Mouse (Mus musculus) forebrain, embryonic 13.5 days (tissue): ENCODE measurements around the gene Zfp58. TPM values are rescaled to one million over a fixed set of nuclear protein-coding genes. Genes with fewer than 3 reads are reported as not detected.
A peak's percentile ranks its signal among the peaks of the same experiment; 100 is the strongest.

Experiments
- ATAC-seq: fragments of 200-750 bp; cut with Nextera tagmentation; 2 replicates; pipeline ENCODE4 v1.8.0; 2017
- H3K27ac ChIP-seq: fragments of 300-500 bp; sonication (generic); 2 replicates; pipeline ENCODE4 v1.5.1; 2015; ENCODE audit warnings: inconsistent platforms, mild to moderate bottlenecking, moderate library complexity
- H3K27me3 ChIP-seq: fragments of 300-500 bp; sonication (generic); 2 replicates; pipeline ENCODE4 v1.6.1; 2015; ENCODE audit warnings: mild to moderate bottlenecking, inconsistent platforms
- H3K36me3 ChIP-seq: fragments of 300-500 bp; sonication (generic); 2 replicates; pipeline ENCODE4 v1.6.1; 2015; ENCODE audit warnings: mild to moderate bottlenecking, inconsistent platforms; ENCODE audit not compliant: poor library complexity, severe bottlenecking
- H3K4me1 ChIP-seq: fragments of 300-500 bp; sonication (generic); 2 replicates; pipeline ENCODE4 v1.6.1; 2015; ENCODE audit warnings: inconsistent platforms
- H3K4me2 ChIP-seq: fragments of 300-500 bp; sonication (generic); 2 replicates; pipeline ENCODE4 v1.6.1; 2015; ENCODE audit warnings: inconsistent platforms, mild to moderate bottlenecking, moderate library complexity
- H3K4me3 ChIP-seq: fragments of 300-500 bp; sonication (generic); 2 replicates; pipeline ENCODE4 v1.5.1; 2015; ENCODE audit warnings: mild to moderate bottlenecking, inconsistent platforms
- H3K9ac ChIP-seq: fragments of 300-500 bp; sonication (generic); 2 replicates; pipeline ENCODE4 v1.6.1; 2015; ENCODE audit warnings: mild to moderate bottlenecking, inconsistent platforms
- H3K9me3 ChIP-seq: fragments of 300-500 bp; sonication (generic); replicated peaks from 2 replicates; pipeline ENCODE4 v1.6.1; 2016; ENCODE audit warnings: inconsistent platforms
- WGBS: fragments of 180-500 bp; shearing (Covaris S2); methylation state at CpG from one replicate; pipeline ENCODE4 v1.1.7; 2015; 5-methylcytosine and 5-hydroxymethylcytosine counted together
- polyA plus RNA-seq: library from polyadenylated mRNA; unstranded; fragments of >200 nt; fragmentation: Nextera tagmentation; extraction: Ambion mirVana; gene quantifications from 2 replicates; pipeline ENCODE4 v1.2.1, GENCODE M21; 2015

The Zfp58 gene
- polyA plus RNA-seq, 1 experiment from 2014 or later: 13.9 TPM

DNA sequence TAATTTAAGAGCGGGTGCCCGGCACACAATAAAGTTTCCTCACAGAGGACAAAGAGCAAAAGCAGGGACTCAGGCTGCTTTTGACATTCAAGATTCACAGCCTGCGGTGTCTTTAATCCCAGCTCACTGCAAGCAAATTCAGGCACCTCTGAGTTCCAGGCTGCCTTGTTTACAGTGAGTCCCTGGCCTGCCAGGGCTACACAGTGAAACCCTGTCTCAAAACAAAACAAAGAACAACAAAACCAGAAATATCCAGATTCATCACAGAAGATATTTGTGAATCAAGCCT is 48.4 kb downstream of the Zfp58 start:
- ATAC-seq: 0 out of 2 replicates have a peak, but pooled peaks have one; percentile 25
- Histone ChIP-seq H3K9ac (peak overlapping the region; percentile 45), H3K27ac (no peak overlapping the region), H3K4me2 (peak overlapping the region; percentile 70), H3K9me3 (no peaks in the 10 kb centered on the region), H3K27me3 (no peaks in the 10 kb centered on the region), H3K4me3 (peak overlapping the region; percentile 56), H3K4me1 (0 out of 2 replicates have a peak, but pooled peaks cover 3% of the 10 kb centered on the region), H3K36me3 (peaks cover 2% of the 10 kb centered on the region; the same call in 1 of the 2 replicates)
- WGBS: 3% methylated on average over 3 of the region's 3 CpGs

DNA sequence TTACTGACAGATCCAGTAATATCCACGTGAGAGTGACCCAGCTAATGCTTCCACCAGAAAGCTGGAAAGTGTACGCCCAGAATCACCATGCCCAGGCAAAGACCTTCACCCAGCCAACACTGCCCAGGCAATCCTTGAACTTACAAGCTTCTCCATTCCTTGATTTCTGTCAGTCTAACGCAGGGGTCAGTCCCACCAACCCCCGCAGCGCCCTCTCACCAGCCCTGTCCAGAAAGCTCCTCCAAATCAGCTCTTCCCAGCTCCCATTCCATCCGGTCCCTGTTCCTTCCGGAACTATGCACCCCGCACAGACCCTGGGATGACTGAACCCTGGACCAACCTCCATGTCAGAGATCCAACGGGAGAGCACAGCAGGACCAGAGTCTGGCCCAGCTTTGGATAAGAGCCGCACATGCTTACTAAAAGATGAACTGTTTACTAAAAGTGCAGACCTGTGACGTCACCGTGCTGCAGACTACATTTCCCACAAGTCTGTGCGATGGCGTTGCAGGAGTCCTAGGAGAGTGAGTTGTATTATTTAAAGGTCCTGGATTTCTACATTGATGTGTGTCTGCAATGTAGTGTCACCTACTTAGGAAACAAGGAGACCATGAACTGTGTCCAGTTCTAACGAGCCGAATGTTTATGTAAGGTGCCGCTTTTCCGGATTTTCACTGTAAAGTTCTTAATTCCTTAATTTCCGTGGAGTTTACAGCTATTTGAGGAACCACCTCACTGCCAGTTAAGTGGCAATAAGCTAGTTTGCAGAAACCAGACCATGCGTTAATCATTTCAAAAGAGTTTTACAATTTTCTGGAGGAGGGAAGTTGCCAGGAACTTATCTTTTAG is 49.0 kb downstream of the Zfp58 start, which contains the start of gene Zfp874a:
Gene Zfp874a, minus strand, starts transcription at position 453 of the 849 bp plus-strand sequence.
- H3K4me2 ChIP-seq: peak within 1 kb of the TSS; percentile 70
- no peak within 1 kb of the TSS for H3K27ac ChIP-seq
- ATAC-seq: peak; percentile 98
- peaks cover 7% of the 10 kb centered on the region; the same call in 1 of the 2 replicates for H3K36me3 ChIP-seq
- no peaks in the 10 kb centered on the region for H3K27me3 ChIP-seq
- no peaks in the 10 kb centered on the region for H3K9me3 ChIP-seq
- 0 out of 2 replicates have a peak, but pooled peaks cover 3% of the 10 kb centered on the region for H3K4me1 ChIP-seq
- H3K4me3 ChIP-seq: peak within 1 kb of the TSS; percentile 56
- H3K9ac ChIP-seq: peak within 1 kb of the TSS; percentile 56
- WGBS: 2% methylated on average over 20 of the region's 20 CpGs

Other genes with a start within 250 kb of the Zfp58 start
- gene Zfp458, start 222.1 kb downstream of the Zfp58 start, polyA plus RNA-seq: 3.2 and 3.7 TPM in 2 replicates
- 0.87 and 1.00 TPM in 2 replicates for gene Zfp457, start 194.1 kb downstream of the Zfp58 start, polyA plus RNA-seq
- 1.5 and 1.6 TPM in 2 replicates for gene Zfp595, start 168.0 kb downstream of the Zfp58 start, polyA plus RNA-seq
- gene Gm28044, start 140.0 kb downstream of the Zfp58 start, polyA plus RNA-seq: 0.88 TPM in 1 of 2 replicates, not detected in the other
- gene Zfp953, start 139.9 kb downstream of the Zfp58 start, polyA plus RNA-seq: 0.55 and 0.70 TPM in 2 replicates
- not detected in 2 replicates for gene Gm28041, start 124.8 kb downstream of the Zfp58 start, polyA plus RNA-seq
- 0.34 and 0.44 TPM in 2 replicates for gene Zfp456, start 124.7 kb downstream of the Zfp58 start, polyA plus RNA-seq
- gene Zfp429, start 100.7 kb downstream of the Zfp58 start, polyA plus RNA-seq: 3.2 and 5.2 TPM in 2 replicates
- gene Zfp459, start 79.1 kb downstream of the Zfp58 start, polyA plus RNA-seq: 0.59 and 0.64 TPM in 2 replicates
- 4.7 and 5.8 TPM in 2 replicates for gene Zfp874a, start 48.9 kb downstream of the Zfp58 start, polyA plus RNA-seq
- gene Zfp874b, start 16.3 kb downstream of the Zfp58 start, polyA plus RNA-seq: 1.7 TPM in 2 replicates
- gene Gm26965, start 25.6 kb upstream of the Zfp58 start, polyA plus RNA-seq: not detected in 2 replicates
- 34.3 and 36.7 TPM in 2 replicates for gene Zfp87, start 25.6 kb upstream of the Zfp58 start, polyA plus RNA-seq
- 14.0 and 16.8 TPM in 2 replicates for gene Zfp748, start 53.3 kb upstream of the Zfp58 start, polyA plus RNA-seq
- gene Zfp729b, start 109.2 kb upstream of the Zfp58 start, polyA plus RNA-seq: 4.4 and 5.1 TPM in 2 replicates
- gene Gm49345, start 137.2 kb upstream of the Zfp58 start, polyA plus RNA-seq: not detected in 2 replicates
- gene Zfp729a, start 137.2 kb upstream of the Zfp58 start, polyA plus RNA-seq: 3.7 and 3.9 TPM in 2 replicates
- gene Zfp738, start 186.5 kb upstream of the Zfp58 start, polyA plus RNA-seq: 13.0 and 16.2 TPM in 2 replicates
- 10.1 and 10.5 TPM in 2 replicates for gene Zfp65, start 228.6 kb upstream of the Zfp58 start, polyA plus RNA-seq